Mouse (Mus musculus): ENCODE results near the gene Srp9. TPM values are rescaled to one million over a fixed set of nuclear protein-coding genes. Genes with fewer than 3 reads are reported as not detected.

Srp9 gene
- polyA plus RNA-seq, 1 experiment from 2014 or later = 155 TPM

GRCm38 (mm10) chr1:182090298-182090677, 34.2 kb upstream of the Srp9 start:
- no peak overlapping the region for H3K4me3 ChIP-seq (ENCODE audit: low read depth, low read length)
- no peaks in the 10 kb centered on the region for H3K36me3 ChIP-seq (ENCODE audit: control insufficient read depth, insufficient read depth, low read length)
- DNase-seq (ENCODE audit: low spot score) (no peak), ATAC-seq (no peak)
- 0 out of 2 replicates have a peak overlapping the region, but pooled peaks have one; percentile 9 for H3K27ac ChIP-seq (ENCODE audit: low read depth, low read length)
- H3K27me3 ChIP-seq (replicated peaks; ENCODE audit: control insufficient read depth, insufficient read depth, low read length) = no peaks in the 10 kb centered on the region
- 11% methylated on average over 5 of the region's 5 CpGs for WGBS
- H3K4me1 ChIP-seq (ENCODE audit: control insufficient read depth, insufficient read depth, low read length) = peaks cover 26% of the 10 kb centered on the region
- H3K4me2 ChIP-seq (ENCODE audit: low read length) = no peak overlapping the region
- no peaks in the 10 kb centered on the region for H3K9me3 ChIP-seq (replicated peaks; ENCODE audit: control insufficient read depth, low read length)
- H3K9ac ChIP-seq (ENCODE audit: low read length) = no peak overlapping the region

GRCm38 (mm10) chr1:182091261-182091660, 33.3 kb upstream of the Srp9 start:
- WGBS = 86% methylated on average over 7 of the region's 7 CpGs

GRCm38 (mm10) chr1:182091746-182092412, 32.7 kb upstream of the Srp9 start:
- Histone ChIP-seq H3K9ac (ENCODE audit: low read length) (no peak overlapping the region), H3K27ac (ENCODE audit: low read depth, low read length) (no peak overlapping the region), H3K36me3 (ENCODE audit: control insufficient read depth, insufficient read depth, low read length) (no peaks in the 10 kb centered on the region), H3K9me3 (replicated peaks; ENCODE audit: control insufficient read depth, low read length) (no peaks in the 10 kb centered on the region), H3K27me3 (replicated peaks; ENCODE audit: control insufficient read depth, insufficient read depth, low read length) (no peaks in the 10 kb centered on the region), H3K4me3 (ENCODE audit: low read depth, low read length) (no peak overlapping the region), H3K4me2 (ENCODE audit: low read length) (no peak overlapping the region), H3K4me1 (ENCODE audit: control insufficient read depth, insufficient read depth, low read length) (peaks cover 26% of the 10 kb centered on the region)
- 60% methylated on average over 13 of the region's 13 CpGs for WGBS
- ATAC-seq (no peak), DNase-seq (ENCODE audit: low spot score) (no peak)

More at GRCm38 (mm10) chr1:182091261-182091660, 33.3 kb upstream of the Srp9 start:
- DNase-seq (ENCODE audit: low spot score) (no peak), ATAC-seq (no peak)
- Histone ChIP-seq H3K4me2 (ENCODE audit: low read length) (no peak overlapping the region), H3K9ac (ENCODE audit: low read length) (no peak overlapping the region), H3K27me3 (replicated peaks; ENCODE audit: control insufficient read depth, insufficient read depth, low read length) (no peaks in the 10 kb centered on the region), H3K27ac (ENCODE audit: low read depth, low read length) (no peak overlapping the region), H3K9me3 (replicated peaks; ENCODE audit: control insufficient read depth, low read length) (no peaks in the 10 kb centered on the region), H3K4me1 (ENCODE audit: control insufficient read depth, insufficient read depth, low read length) (peaks cover 26% of the 10 kb centered on the region), H3K36me3 (ENCODE audit: control insufficient read depth, insufficient read depth, low read length) (no peaks in the 10 kb centered on the region), H3K4me3 (ENCODE audit: low read depth, low read length) (no peak overlapping the region)

- Histone ChIP-seq H3K27ac (ENCODE audit: low read depth, low read length) (no peak overlapping the region), H3K4me3 (ENCODE audit: low read depth, low read length) (no peak overlapping the region), H3K4me2 (ENCODE audit: low read length) (no peak overlapping the region), H3K4me1 (ENCODE audit: control insufficient read depth, insufficient read depth, low read length) (peaks cover 26% of the 10 kb centered on the region), H3K36me3 (ENCODE audit: control insufficient read depth, insufficient read depth, low read length) (no peaks in the 10 kb centered on the region), H3K9me3 (replicated peaks; ENCODE audit: control insufficient read depth, low read length) (no peaks in the 10 kb centered on the region), H3K27me3 (replicated peaks; ENCODE audit: control insufficient read depth, insufficient read depth, low read length) (no peaks in the 10 kb centered on the region), H3K9ac (ENCODE audit: low read length) (no peak overlapping the region)
- DNase-seq (ENCODE audit: low spot score) (no peak), ATAC-seq (no peak)
- 87% methylated on average over 5 of the region's 5 CpGs for WGBS
These were observed 32.1 kb upstream of the Srp9 start for GRCm38 (mm10) chr1:182092413-182092800.

GRCm38 (mm10) chr1:182093407-182093806, 31.1 kb upstream of the Srp9 start:
- Histone ChIP-seq H3K4me2 (ENCODE audit: low read length) (no peak overlapping the region), H3K9ac (ENCODE audit: low read length) (no peak overlapping the region), H3K4me1 (ENCODE audit: control insufficient read depth, insufficient read depth, low read length) (peaks cover 23% of the 10 kb centered on the region), H3K4me3 (ENCODE audit: low read depth, low read length) (no peak overlapping the region), H3K27ac (ENCODE audit: low read depth, low read length) (no peak overlapping the region), H3K9me3 (replicated peaks; ENCODE audit: control insufficient read depth, low read length) (no peaks in the 10 kb centered on the region), H3K36me3 (ENCODE audit: control insufficient read depth, insufficient read depth, low read length) (no peaks in the 10 kb centered on the region), H3K27me3 (replicated peaks; ENCODE audit: control insufficient read depth, insufficient read depth, low read length) (no peaks in the 10 kb centered on the region)
- WGBS = 87% methylated on average over 5 of the region's 5 CpGs
- DNase-seq (ENCODE audit: low spot score) = no peak
- no peak for ATAC-seq

GRCm38 (mm10) chr1:182094473-182095136, 29.9 kb upstream of the Srp9 start:
- Histone ChIP-seq H3K9me3 (replicated peaks; ENCODE audit: control insufficient read depth, low read length) (no peaks in the 10 kb centered on the region), H3K4me2 (ENCODE audit: low read length) (no peak overlapping the region; the same call in 1 of the 2 replicates), H3K27me3 (replicated peaks; ENCODE audit: control insufficient read depth, insufficient read depth, low read length) (no peaks in the 10 kb centered on the region), H3K36me3 (ENCODE audit: control insufficient read depth, insufficient read depth, low read length) (no peaks in the 10 kb centered on the region), H3K4me1 (ENCODE audit: control insufficient read depth, insufficient read depth, low read length) (peaks cover 15% of the 10 kb centered on the region), H3K27ac (ENCODE audit: low read depth, low read length) (no peak overlapping the region), H3K9ac (ENCODE audit: low read length) (no peak overlapping the region), H3K4me3 (ENCODE audit: low read depth, low read length) (no peak overlapping the region)
- WGBS = 23% methylated on average over 15 of the region's 15 CpGs
- DNase-seq (ENCODE audit: low spot score) (no peak), ATAC-seq (no peak)

GRCm38 (mm10) chr1:182095240-182095741, 29.2 kb upstream of the Srp9 start:
- no peaks in the 10 kb centered on the region for H3K27me3 ChIP-seq (replicated peaks; ENCODE audit: control insufficient read depth, insufficient read depth, low read length)
- peak; percentile 49 for ATAC-seq
- H3K9ac ChIP-seq (ENCODE audit: low read length) = no peak overlapping the region
- no peak overlapping the region for H3K4me3 ChIP-seq (ENCODE audit: low read depth, low read length)
- peak; percentile 69 for DNase-seq (ENCODE audit: low spot score)
- H3K9me3 ChIP-seq (replicated peaks; ENCODE audit: control insufficient read depth, low read length) = no peaks in the 10 kb centered on the region
- H3K36me3 ChIP-seq (ENCODE audit: control insufficient read depth, insufficient read depth, low read length) = no peaks in the 10 kb centered on the region
- WGBS = 9% methylated on average over 10 of the region's 10 CpGs
- 0 out of 2 replicates have a peak overlapping the region, but pooled peaks have one; percentile 2 for H3K27ac ChIP-seq (ENCODE audit: low read depth, low read length)
- peaks cover 10% of the 10 kb centered on the region for H3K4me1 ChIP-seq (ENCODE audit: control insufficient read depth, insufficient read depth, low read length)
- H3K4me2 ChIP-seq (ENCODE audit: low read length) = no peak overlapping the region; the same call in 1 of the 2 replicates

GRCm38 (mm10) chr1:182096707-182097106, 27.8 kb upstream of the Srp9 start:
- WGBS = 90% methylated on average over 5 of the region's 5 CpGs
- Histone ChIP-seq H3K36me3 (ENCODE audit: control insufficient read depth, insufficient read depth, low read length) (no peaks in the 10 kb centered on the region), H3K4me2 (ENCODE audit: low read length) (no peak overlapping the region), H3K27ac (ENCODE audit: low read depth, low read length) (no peak overlapping the region), H3K4me1 (ENCODE audit: control insufficient read depth, insufficient read depth, low read length) (peaks cover 3% of the 10 kb centered on the region), H3K9ac (ENCODE audit: low read length) (no peak overlapping the region), H3K9me3 (replicated peaks; ENCODE audit: control insufficient read depth, low read length) (no peaks in the 10 kb centered on the region), H3K4me3 (ENCODE audit: low read depth, low read length) (no peak overlapping the region), H3K27me3 (replicated peaks; ENCODE audit: control insufficient read depth, insufficient read depth, low read length) (no peaks in the 10 kb centered on the region)
- DNase-seq (ENCODE audit: low spot score) = no peak
- no peak for ATAC-seq

- peaks cover 3% of the 10 kb centered on the region for H3K4me1 ChIP-seq (ENCODE audit: control insufficient read depth, insufficient read depth, low read length)
- H3K36me3 ChIP-seq (ENCODE audit: control insufficient read depth, insufficient read depth, low read length) = no peaks in the 10 kb centered on the region
- H3K9me3 ChIP-seq (replicated peaks; ENCODE audit: control insufficient read depth, low read length) = no peaks in the 10 kb centered on the region
- no peak overlapping the region for H3K4me2 ChIP-seq (ENCODE audit: low read length)
- H3K27me3 ChIP-seq (replicated peaks; ENCODE audit: control insufficient read depth, insufficient read depth, low read length) = no peaks in the 10 kb centered on the region
- no peak for DNase-seq (ENCODE audit: low spot score)
- no peak overlapping the region for H3K9ac ChIP-seq (ENCODE audit: low read length)
- no peak for ATAC-seq
- H3K4me3 ChIP-seq (ENCODE audit: low read depth, low read length) = no peak overlapping the region
- 64% methylated on average over 5 of the region's 5 CpGs for WGBS
- no peak overlapping the region for H3K27ac ChIP-seq (ENCODE audit: low read depth, low read length)
These were observed 25.5 kb upstream of the Srp9 start for GRCm38 (mm10) chr1:182099062-182099461.
